12 mouse cellular contexts compared by ENCODE assay signal in genomic region chr13:52188605-52189003, GRCm38 (mm10).
A peak's percentile ranks its signal among the peaks of the same experiment; 100 is the strongest.
DNase-seq lines count a peak whose midpoint lies in the region; ATAC-seq lines count a peak whose summit lies in the region.
"Had no signal": no experiment of that assay in that cellular context is flagged by ENCODE, and none has a peak within 500 bp of the region (broad histone marks: within the 10 kb centered on the region; RNA-seq: fewer than 3 reads in every experiment).

No protein-coding gene starts in this region.

- 0 out of 2 replicates have a peak, but pooled peaks have one; percentile 22 for ATAC-seq in midbrain, embryonic 11.5 days (ENCODE audit: low FRiP score)
- ATAC-seq in midbrain, embryonic 15.5 days (replicated peaks): no peak
- peak; percentile 83 for ATAC-seq in granulocyte monocyte progenitor cell, adult 5-6 weeks (replicated peaks; ENCODE audit: poor library complexity, severe bottlenecking)
- peak; percentile 86 for ATAC-seq in neural tube, embryonic 12.5 days (ENCODE audit: low FRiP score, low read depth)
- no peak for ATAC-seq in forebrain, embryonic 14.5 days

- intact Hi-C loops in gastrocnemius, postnatal 36 days (cut with DNase I): no loop called here

- WGBS in midbrain, embryonic 11.5 days: 67% methylated on average over 2 of the region's 2 CpGs
- WGBS in midbrain, embryonic 15.5 days: 56% methylated on average over 2 of the region's 2 CpGs
- 32% methylated on average over 2 of the region's 2 CpGs for WGBS in neural tube, embryonic 12.5 days
- WGBS in forebrain, embryonic 14.5 days: 88% methylated on average over 2 of the region's 2 CpGs

- H3K4me2 ChIP-seq in midbrain, embryonic 11.5 days: no peak overlapping the region
- no peak overlapping the region for H3K4me2 ChIP-seq in midbrain, embryonic 15.5 days
- H3K4me2 ChIP-seq in neural tube, embryonic 12.5 days (replicated peaks): no peak overlapping the region
- H3K4me2 ChIP-seq in forebrain, embryonic 14.5 days (ENCODE audit: low read length): no peak overlapping the region
- H3K4me2 ChIP-seq: limb, embryonic 13.5 days; stomach, embryonic 15.5 days had no signal

- H3K27me3 ChIP-seq in midbrain, embryonic 11.5 days (ENCODE audit: control insufficient read depth, insufficient read depth, low read length): peaks cover 28% of the 10 kb centered on the region
- H3K27me3 ChIP-seq in midbrain, embryonic 15.5 days (replicated peaks): no peaks in the 10 kb centered on the region
- H3K27me3 ChIP-seq in neural tube, embryonic 12.5 days (replicated peaks): no peaks in the 10 kb centered on the region
- no peaks in the 10 kb centered on the region for H3K27me3 ChIP-seq in forebrain, embryonic 14.5 days (replicated peaks; ENCODE audit: control insufficient read depth, insufficient read depth, low read length)
- H3K27me3 ChIP-seq: limb, embryonic 13.5 days; stomach, embryonic 15.5 days had no signal

- no peak overlapping the region for H3K9ac ChIP-seq in midbrain, embryonic 11.5 days (ENCODE audit: low read length)
- H3K9ac ChIP-seq in midbrain, embryonic 15.5 days: no peak overlapping the region
- no peak overlapping the region for H3K9ac ChIP-seq in neural tube, embryonic 12.5 days
- no peak overlapping the region for H3K9ac ChIP-seq in forebrain, embryonic 14.5 days (ENCODE audit: low read length)
- H3K9ac ChIP-seq: limb, embryonic 13.5 days; stomach, embryonic 15.5 days had no signal

- peaks cover 6% of the 10 kb centered on the region; the same call in 1 of the 2 replicates for H3K4me1 ChIP-seq in midbrain, embryonic 11.5 days (ENCODE audit: control insufficient read depth, insufficient read depth, low read length)
- H3K4me1 ChIP-seq in midbrain, embryonic 15.5 days: 0 out of 2 replicates have a peak, but pooled peaks cover 3% of the 10 kb centered on the region
- H3K4me1 ChIP-seq in neural tube, embryonic 12.5 days: peaks cover 19% of the 10 kb centered on the region
- H3K4me1 ChIP-seq in forebrain, embryonic 14.5 days (ENCODE audit: control insufficient read depth, insufficient read depth, low read length): no peaks in the 10 kb centered on the region
- H3K4me1 ChIP-seq: limb, embryonic 13.5 days; stomach, embryonic 15.5 days had no signal

- no peak overlapping the region for H3K27ac ChIP-seq in midbrain, embryonic 11.5 days (ENCODE audit: low read depth, low read length)
- no peak overlapping the region for H3K27ac ChIP-seq in midbrain, embryonic 15.5 days
- no peak overlapping the region for H3K27ac ChIP-seq in neural tube, embryonic 12.5 days
- H3K27ac ChIP-seq in forebrain, embryonic 14.5 days (ENCODE audit: low read depth, low read length): no peak overlapping the region
- H3K27ac ChIP-seq: limb, embryonic 13.5 days; stomach, embryonic 15.5 days had no signal

- no peak overlapping the region for H3K4me3 ChIP-seq in midbrain, embryonic 11.5 days (ENCODE audit: low read depth, low read length)
- H3K4me3 ChIP-seq in midbrain, embryonic 15.5 days: no peak overlapping the region
- H3K4me3 ChIP-seq in neural tube, embryonic 12.5 days: no peak overlapping the region
- H3K4me3 ChIP-seq in forebrain, embryonic 14.5 days (ENCODE audit: low read depth, low read length): no peak overlapping the region
- H3K4me3 ChIP-seq: limb, embryonic 13.5 days; stomach, embryonic 15.5 days had no signal

- H3K9me3 ChIP-seq in midbrain, embryonic 11.5 days (ENCODE audit: control insufficient read depth, low read length): no peaks in the 10 kb centered on the region
- H3K9me3 ChIP-seq in midbrain, embryonic 15.5 days: no peaks in the 10 kb centered on the region
- H3K9me3 ChIP-seq in neural tube, embryonic 12.5 days: no peaks in the 10 kb centered on the region
- H3K9me3 ChIP-seq in forebrain, embryonic 14.5 days (replicated peaks; ENCODE audit: control insufficient read depth, low read length): no peaks in the 10 kb centered on the region
- H3K9me3 ChIP-seq: limb, embryonic 13.5 days; stomach, embryonic 15.5 days had no signal

- DNase-seq in gastrocnemius, adult 18-20 months (ENCODE audit: low spot score): peak; percentile 32
- DNase-seq in gastrocnemius, postnatal 36 days: no peak
- DNase-seq in midbrain, embryonic 11.5 days (ENCODE audit: low spot score, missing footprints): no peak
- no peak for DNase-seq in spleen, postnatal 14 days (ENCODE audit: low spot score in 2 of 2)
- no peak for DNase-seq in forebrain, embryonic 14.5 days (ENCODE audit: low spot score)
- DNase-seq: cerebellum, adult 2 months; kidney, postnatal 4 days had no signal

- H3K36me3 ChIP-seq in midbrain, embryonic 11.5 days (ENCODE audit: control insufficient read depth, insufficient read depth, low read length): no peaks in the 10 kb centered on the region
- no peaks in the 10 kb centered on the region for H3K36me3 ChIP-seq in midbrain, embryonic 15.5 days (replicated peaks)
- H3K36me3 ChIP-seq in neural tube, embryonic 12.5 days: no peaks in the 10 kb centered on the region
- H3K36me3 ChIP-seq in forebrain, embryonic 14.5 days (ENCODE audit: control insufficient read depth, insufficient read depth, low read length): no peaks in the 10 kb centered on the region
- H3K36me3 ChIP-seq: limb, embryonic 13.5 days; stomach, embryonic 15.5 days had no signal

Comparison
In these comparisons a context has a peak if more than half of its experiments do, and no peak if none do; other contexts are left out.
1. ATAC-seq: peak in midbrain, embryonic 11.5 days (single experiment), granulocyte monocyte progenitor cell, adult 5-6 weeks (single experiment) and neural tube, embryonic 12.5 days (single experiment); none in midbrain, embryonic 15.5 days (single experiment) and forebrain, embryonic 14.5 days (single experiment).